Mouse (Mus musculus) G1E-ER4 (cell line): ENCODE measurements around the gene Gm47791. TPM values are rescaled to one million over a fixed set of nuclear protein-coding genes. Genes with fewer than 3 reads are reported as not detected.

Experiments
- GATA1 ChIP-seq: IDR thresholded peaks from one replicate; pipeline ENCODE4 v1.8.0; 2012; ENCODE audit warnings: low read length, inconsistent platforms
- polyA plus RNA-seq: library from polyadenylated mRNA; stranded (reverse); fragments of >175 nt; gene quantifications from 2 replicates; pipeline ENCODE4 v1.2.3, GENCODE M21; 2012

Gm47791 gene
- polyA plus RNA-seq, 1 experiment: not detected

GRCm38 (mm10) chr1:82795211-82795610 is 24.2 kb upstream of the Gm47791 start:
- no peak for TF ChIP-seq GATA1

GRCm38 (mm10) chr1:82793986-82794385 is 22.9 kb upstream of the Gm47791 start:
- no peak for TF ChIP-seq GATA1

GRCm38 (mm10) chr1:82793110-82793509 is 22.1 kb upstream of the Gm47791 start:
- no peak for TF ChIP-seq GATA1

- no peak for TF ChIP-seq GATA1
Observed at GRCm38 (mm10) chr1:82792238-82792637, 21.2 kb upstream of the Gm47791 start.

GRCm38 (mm10) chr1:82791105-82791504 is 20.1 kb upstream of the Gm47791 start:
- TF ChIP-seq GATA1: no peak

GRCm38 (mm10) chr1:82788070-82788469 is 17.0 kb upstream of the Gm47791 start:
- TF ChIP-seq GATA1: no peak

- TF ChIP-seq GATA1: no peak
Observed at GRCm38 (mm10) chr1:82787414-82787813, 16.4 kb upstream of the Gm47791 start.

- no peak for TF ChIP-seq GATA1
Observed at GRCm38 (mm10) chr1:82785546-82785945, 14.5 kb upstream of the Gm47791 start.

- TF ChIP-seq GATA1: no peak
Observed at GRCm38 (mm10) chr1:82783559-82783958, 12.5 kb upstream of the Gm47791 start.

GRCm38 (mm10) chr1:82779388-82779966 is 8.4 kb upstream of the Gm47791 start:
- TF ChIP-seq GATA1: no peak

GRCm38 (mm10) chr1:82775293-82775692 is 4.2 kb upstream of the Gm47791 start:
- TF ChIP-seq GATA1: no peak

- no peak for TF ChIP-seq GATA1
Observed at GRCm38 (mm10) chr1:82773208-82773607, 2.2 kb upstream of the Gm47791 start.

GRCm38 (mm10) chr1:82772428-82772827 is 1.4 kb upstream of the Gm47791 start:
- TF ChIP-seq GATA1: no peak

GRCm38 (mm10) chr1:82768269-82768668 is 2.8 kb downstream of the Gm47791 start, which contains the start of gene Tm4sf20:
Gene Tm4sf20, minus strand, starts transcription at chr1:82768461.
- no peak for TF ChIP-seq GATA1

- no peak for TF ChIP-seq GATA1
Observed at GRCm38 (mm10) chr1:82766641-82767040, 4.4 kb downstream of the Gm47791 start.

- no peak for TF ChIP-seq GATA1
Observed at GRCm38 (mm10) chr1:82766227-82766626, 4.8 kb downstream of the Gm47791 start.

GRCm38 (mm10) chr1:82762274-82762673 is 8.8 kb downstream of the Gm47791 start:
- no peak for TF ChIP-seq GATA1
